Mouse (Mus musculus) forebrain, embryonic 16.5 days (tissue): ENCODE measurements around the gene Csf2rb2. TPM values are rescaled to one million over a fixed set of nuclear protein-coding genes. Genes with fewer than 3 reads are reported as not detected.

Experiments
- ATAC-seq: fragments of 200-750 bp; cut with Nextera tagmentation; 2 replicates; pipeline ENCODE4 v1.8.0; 2017; ENCODE audit warnings: mild to moderate bottlenecking, moderate library complexity
- H3K27ac ChIP-seq: fragments of 300-500 bp; sonication (generic); 2 replicates; pipeline ENCODE4 v1.5.1; 2014; ENCODE audit warnings: low read length, control low read depth
- H3K27me3 ChIP-seq: fragments of 300-500 bp; sonication (generic); replicated peaks from 2 replicates; pipeline ENCODE4 v1.6.1; 2014; ENCODE audit warnings: low read length; ENCODE audit not compliant: control insufficient read depth, insufficient read depth
- H3K36me3 ChIP-seq: fragments of 300-500 bp; sonication (generic); 2 replicates; pipeline ENCODE4 v1.6.1; 2014; ENCODE audit not compliant: control insufficient read depth, insufficient read depth
- H3K4me1 ChIP-seq: fragments of 300-500 bp; sonication (generic); replicated peaks from 2 replicates; pipeline ENCODE4 v1.6.1; 2014; ENCODE audit warnings: low read length; ENCODE audit not compliant: control insufficient read depth, insufficient read depth
- H3K4me2 ChIP-seq: fragments of 300-500 bp; sonication (generic); 2 replicates; pipeline ENCODE4 v1.6.1; 2014; ENCODE audit warnings: mild to moderate bottlenecking, low read length, control low read depth
- H3K4me3 ChIP-seq: fragments of 300-500 bp; sonication (generic); replicated peaks from 2 replicates; pipeline ENCODE4 v1.5.1; 2014; ENCODE audit warnings: mild to moderate bottlenecking, low read length, control low read depth
- H3K9ac ChIP-seq: fragments of 300-500 bp; sonication (generic); replicated peaks from 2 replicates; pipeline ENCODE4 v1.6.1; 2014; ENCODE audit warnings: low read depth, low read length, control low read depth
- H3K9me3 ChIP-seq: fragments of 300-500 bp; sonication (generic); 2 replicates; pipeline ENCODE4 v1.6.1; 2016; ENCODE audit warnings: low read length; ENCODE audit not compliant: control insufficient read depth
- WGBS: fragments of 180-500 bp; shearing (Covaris S2); extraction: QIAGEN DNeasy Blood & Tissue Kit; methylation state at CpG from one replicate; pipeline ENCODE4 v1.1.7; 2014; 5-methylcytosine and 5-hydroxymethylcytosine counted together
- polyA plus RNA-seq: library from polyadenylated mRNA; unstranded; fragments of >200 nt; fragmentation: Nextera tagmentation; extraction: Ambion mirVana; gene quantifications from 2 replicates; pipeline ENCODE4 v1.2.1, GENCODE M21; 2015

Gene Csf2rb2
- polyA plus RNA-seq, 1 experiment from 2014 or later, result 0.06 TPM

GRCm38 (mm10) chr15:78246143-78247116, 59.1 kb downstream of the Csf2rb2 start:
- Histone ChIP-seq H3K9ac (no peak overlapping the region), H3K9me3 (no peaks in the 10 kb centered on the region), H3K27ac (no peak overlapping the region), H3K4me3 (no peak overlapping the region), H3K4me2 (no peak overlapping the region), H3K36me3 (no peaks in the 10 kb centered on the region), H3K4me1 (no peaks in the 10 kb centered on the region), H3K27me3 (no peaks in the 10 kb centered on the region)
- WGBS, result 80% methylated on average over 18 of the region's 18 CpGs
- ATAC-seq, result no peak

DNA sequence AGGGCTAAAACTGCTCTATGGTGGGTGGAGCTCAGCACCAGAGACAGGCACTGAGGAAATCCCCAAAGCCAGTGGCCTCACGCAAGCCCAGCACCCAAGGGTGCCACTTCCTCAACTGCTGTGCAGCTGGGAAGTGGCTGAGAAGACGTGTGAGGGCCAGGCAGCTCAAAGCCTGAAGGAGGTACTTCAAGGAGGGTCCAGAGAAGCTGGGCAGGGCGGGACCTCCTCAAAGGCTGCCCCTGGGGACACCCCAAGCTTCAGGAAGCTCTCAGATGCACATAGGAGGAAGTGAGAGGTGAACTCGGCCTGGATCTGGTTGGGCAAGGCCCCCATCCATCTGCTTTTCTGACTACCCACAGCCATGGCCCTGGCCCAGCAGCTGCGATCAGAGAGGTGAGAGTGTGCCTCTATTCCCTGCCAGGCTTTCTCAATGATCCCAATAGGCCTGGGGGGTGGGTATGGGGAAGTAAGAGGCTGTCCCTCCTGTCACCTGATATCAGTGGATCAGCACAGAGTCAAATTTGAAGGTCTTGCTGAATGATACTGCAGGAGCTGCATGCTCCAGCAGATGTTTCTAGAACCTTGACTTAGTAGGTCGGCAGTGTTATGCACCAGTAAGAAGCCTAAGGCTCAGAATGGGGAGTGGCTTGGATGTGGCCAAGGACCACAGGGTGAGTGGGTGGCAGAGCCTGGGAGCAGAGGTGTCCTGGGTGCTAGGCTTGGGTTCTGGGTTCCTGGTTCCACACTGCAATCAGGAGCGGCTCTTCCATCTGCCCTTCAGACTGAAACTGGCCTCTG, 60.6 kb downstream of the Csf2rb2 start, which contains the start of gene Ncf4:
TSS of gene Ncf4 (plus strand) at position 107 of the 798 bp plus-strand sequence.
- H3K4me2 ChIP-seq, result no peak within 1 kb of the TSS
- no peaks in the 10 kb centered on the region for H3K4me1 ChIP-seq
- no peaks in the 10 kb centered on the region for H3K27me3 ChIP-seq
- no peak within 1 kb of the TSS for H3K9ac ChIP-seq
- no peaks in the 10 kb centered on the region for H3K36me3 ChIP-seq
- H3K9me3 ChIP-seq, result no peaks in the 10 kb centered on the region
- no peak for ATAC-seq
- no peak within 1 kb of the TSS for H3K4me3 ChIP-seq
- H3K27ac ChIP-seq, result no peak within 1 kb of the TSS
- WGBS, result 68% methylated on average over 7 of the region's 7 CpGs

GRCm38 (mm10) chr15:78243774-78244173, 61.7 kb downstream of the Csf2rb2 start:
- Histone ChIP-seq H3K4me1 (no peaks in the 10 kb centered on the region), H3K27ac (no peak overlapping the region), H3K36me3 (no peaks in the 10 kb centered on the region), H3K27me3 (no peaks in the 10 kb centered on the region), H3K4me2 (no peak overlapping the region), H3K9me3 (no peaks in the 10 kb centered on the region), H3K4me3 (no peak overlapping the region), H3K9ac (no peak overlapping the region)
- no peak for ATAC-seq
- WGBS, result 61% methylated on average over 6 of the region's 6 CpGs

GRCm38 (mm10) chr15:78243061-78243460, 62.5 kb downstream of the Csf2rb2 start:
- H3K9me3 ChIP-seq, result no peaks in the 10 kb centered on the region
- 82% methylated on average over 8 of the region's 8 CpGs for WGBS

GRCm38 (mm10) chr15:78241335-78241734, 64.2 kb downstream of the Csf2rb2 start:
- no peaks in the 10 kb centered on the region for H3K4me1 ChIP-seq
- WGBS, result 51% methylated on average over 11 of the region's 11 CpGs
- no peaks in the 10 kb centered on the region for H3K9me3 ChIP-seq
- H3K27me3 ChIP-seq, result no peaks in the 10 kb centered on the region
- H3K36me3 ChIP-seq, result no peaks in the 10 kb centered on the region
- H3K9ac ChIP-seq, result no peak overlapping the region
- H3K27ac ChIP-seq, result no peak overlapping the region
- H3K4me2 ChIP-seq, result no peak overlapping the region
- no peak for ATAC-seq
- H3K4me3 ChIP-seq, result no peak overlapping the region

More at GRCm38 (mm10) chr15:78243061-78243460, 62.5 kb downstream of the Csf2rb2 start:
- no peaks in the 10 kb centered on the region for H3K36me3 ChIP-seq
- no peak overlapping the region for H3K27ac ChIP-seq
- H3K4me3 ChIP-seq, result no peak overlapping the region
- H3K27me3 ChIP-seq, result no peaks in the 10 kb centered on the region
- H3K4me1 ChIP-seq, result no peaks in the 10 kb centered on the region
- no peak overlapping the region for H3K9ac ChIP-seq
- ATAC-seq, result no peak
- no peak overlapping the region for H3K4me2 ChIP-seq

- H3K4me1 ChIP-seq, result no peaks in the 10 kb centered on the region
- H3K27me3 ChIP-seq, result no peaks in the 10 kb centered on the region
- H3K4me3 ChIP-seq, result no peak overlapping the region
- no peaks in the 10 kb centered on the region for H3K36me3 ChIP-seq
- H3K27ac ChIP-seq, result no peak overlapping the region
- no peak overlapping the region; the same call in 1 of the 2 replicates for H3K9ac ChIP-seq
- no peak overlapping the region for H3K4me2 ChIP-seq
- no peaks in the 10 kb centered on the region for H3K9me3 ChIP-seq
- 79% methylated on average over 14 of the region's 14 CpGs for WGBS
- ATAC-seq, result no peak
Measured at GRCm38 (mm10) chr15:78239956-78240617, 65.4 kb downstream of the Csf2rb2 start.

- no peak overlapping the region for H3K27ac ChIP-seq
- H3K9me3 ChIP-seq, result no peaks in the 10 kb centered on the region
- no peak overlapping the region for H3K9ac ChIP-seq
- no peak for ATAC-seq
- H3K4me3 ChIP-seq, result no peak overlapping the region
- no peaks in the 10 kb centered on the region for H3K36me3 ChIP-seq
- H3K27me3 ChIP-seq, result no peaks in the 10 kb centered on the region
- WGBS, result 26% methylated on average over 10 of the region's 10 CpGs
- H3K4me2 ChIP-seq, result no peak overlapping the region
- no peaks in the 10 kb centered on the region for H3K4me1 ChIP-seq
Measured at GRCm38 (mm10) chr15:78239453-78239852, 66.1 kb downstream of the Csf2rb2 start.

DNA sequence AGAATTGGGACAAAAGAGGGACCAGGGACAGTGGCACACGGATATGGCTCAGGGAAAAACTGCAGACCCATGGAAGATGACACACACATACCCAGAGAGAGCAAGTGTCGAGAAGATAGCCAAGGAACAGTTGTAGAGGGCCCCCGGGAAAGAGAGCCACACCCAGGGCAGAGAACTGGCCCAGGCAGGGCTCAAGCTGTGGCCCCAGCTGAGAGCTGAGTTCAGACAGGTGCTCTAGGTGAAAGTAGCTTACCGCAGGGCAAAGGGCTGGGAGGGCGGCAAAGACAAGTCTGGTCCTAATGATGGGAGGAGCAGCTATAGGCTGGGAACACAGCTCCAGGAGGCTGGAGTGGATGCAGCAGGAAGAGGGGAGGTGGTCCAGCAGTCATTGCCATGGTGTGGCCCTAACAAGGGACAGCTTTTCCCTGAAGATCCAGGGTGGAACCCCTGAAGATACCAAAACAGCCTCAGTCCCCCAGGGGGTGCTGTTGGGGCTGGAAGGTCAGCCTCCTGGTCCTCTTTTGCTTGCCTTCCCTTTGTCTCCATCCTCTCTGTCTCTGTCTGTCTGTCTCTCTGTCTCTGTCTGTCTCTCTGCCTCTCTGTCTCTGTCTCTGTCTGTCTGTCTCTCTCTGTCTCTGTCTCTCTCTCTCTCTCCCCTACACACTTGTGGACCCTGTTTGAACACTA, 70.6 kb downstream of the Csf2rb2 start:
- no peak overlapping the region for H3K27ac ChIP-seq
- H3K36me3 ChIP-seq, result no peaks in the 10 kb centered on the region
- H3K27me3 ChIP-seq, result no peaks in the 10 kb centered on the region
- no peaks in the 10 kb centered on the region for H3K4me1 ChIP-seq
- H3K9me3 ChIP-seq, result no peaks in the 10 kb centered on the region
- ATAC-seq, result no peak
- WGBS, result 79% methylated on average over 5 of the region's 5 CpGs
- no peak overlapping the region for H3K4me2 ChIP-seq
- H3K4me3 ChIP-seq, result no peak overlapping the region
- H3K9ac ChIP-seq, result no peak overlapping the region
